Mouse (Mus musculus): ENCODE data around the gene Pcsk4.

DNA sequence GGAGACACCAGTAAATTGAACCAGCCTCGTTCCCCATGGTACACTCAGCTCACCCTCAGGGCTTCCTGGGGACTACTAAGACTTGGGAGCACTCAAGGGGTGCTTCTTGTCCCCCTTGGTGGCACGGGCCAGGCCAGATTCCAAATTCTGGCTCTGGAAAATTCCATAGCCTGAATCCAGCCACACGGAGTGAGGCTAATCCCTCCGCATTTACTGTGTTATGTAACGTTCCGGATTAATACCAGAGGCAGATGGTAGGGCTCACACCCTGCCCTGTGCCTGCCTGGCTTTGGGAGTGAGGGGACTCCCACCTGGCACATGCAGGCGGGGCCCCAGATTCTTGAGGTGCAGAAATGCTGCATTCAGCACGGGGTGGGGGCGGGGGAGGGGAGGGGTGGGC, 26.1 kb upstream of the Pcsk4 start:
- no peak for TF ChIP-seq CTCF (IDR thresholded peaks at IDR 0.05; ENCODE audit: low read depth)
- no peak for TF ChIP-seq EP300 (optimal IDR thresholded peaks at IDR 0.05)
